Mouse (Mus musculus): Measurements from ENCODE around the gene Odr4. TPM values are rescaled to one million over a fixed set of nuclear protein-coding genes. Genes with fewer than 3 reads are reported as not detected.
A peak's percentile ranks its signal among the peaks of the same experiment; 100 is the strongest.

The Odr4 gene
- not detected in 2 replicates for polyA plus RNA-seq (2012; ENCODE audit: insufficient read depth, insufficient read length, low replicate concordance, missing spikeins)

DNA sequence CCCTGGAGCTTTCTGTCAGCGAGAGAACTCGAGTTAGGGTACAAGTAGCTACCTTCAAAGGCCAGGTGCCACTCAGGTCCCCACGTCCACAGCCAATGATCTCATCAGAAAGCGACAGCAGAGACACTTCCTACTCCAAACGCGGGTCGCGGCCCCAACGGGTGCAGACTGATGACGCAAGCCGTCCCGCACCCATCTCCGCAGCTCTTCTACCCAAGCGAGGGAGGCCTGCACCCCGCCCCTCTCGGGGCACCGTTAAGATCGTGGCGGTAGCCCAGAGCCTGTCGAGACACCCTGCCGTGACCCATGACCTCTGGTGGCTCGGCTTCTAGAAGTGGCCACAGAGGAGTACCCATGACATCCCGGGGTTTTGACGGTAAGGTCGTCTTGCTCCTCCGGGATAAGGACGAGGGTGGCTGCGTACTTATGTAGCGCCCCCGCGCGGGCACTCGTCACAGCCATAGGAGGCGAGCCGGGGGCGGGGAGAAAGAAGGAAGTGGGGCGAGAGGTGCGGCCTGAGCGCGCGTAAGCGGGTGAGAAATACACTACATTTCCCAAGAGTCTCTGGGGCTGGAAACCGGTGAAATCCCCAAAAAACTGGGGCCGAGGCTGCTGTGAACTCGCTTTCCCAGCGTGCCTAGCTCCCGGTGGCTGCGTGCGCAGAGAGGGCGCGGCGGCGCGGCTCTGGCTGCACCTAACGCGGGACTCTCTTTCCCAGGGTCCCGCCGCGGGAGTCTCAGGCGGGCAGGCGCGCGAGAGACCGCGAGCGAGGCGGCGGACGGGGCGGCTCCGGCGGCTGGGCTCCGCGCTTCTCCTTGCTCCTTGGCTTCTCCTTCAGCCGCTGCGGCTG, at the start of gene Odr4, which contains the start of gene Tpr:
Gene Odr4 (minus strand): TSS at position 443 of the 850 bp plus-strand sequence.
Gene Tpr (plus strand): TSS at position 201 of the 850 bp plus-strand sequence.
- Histone ChIP-seq H3K4me3 (ENCODE audit: insufficient read depth, low read depth, low read length) (peak within 1 kb of the TSS; percentile 97), H3K4me1 (ENCODE audit: control insufficient read depth, insufficient read depth, low read length) (no peaks in the 10 kb centered on the region), H3K27ac (ENCODE audit: insufficient read depth, low read depth, low read length) (peak within 1 kb of the TSS; percentile 99)
- WGBS: under 1% methylated on average over 76 of the region's 76 CpGs
- peak; percentile 75; the same call in 1 of the 2 replicates for TF ChIP-seq CTCF (IDR thresholded peaks at IDR 0.05; ENCODE audit: insufficient read depth, low read depth, low read length)
- peak; percentile 69 for TF ChIP-seq POLR2A (IDR thresholded peaks at IDR 0.05; ENCODE audit: insufficient read depth, low read depth, low read length)

- H3K4me1 ChIP-seq (ENCODE audit: control insufficient read depth, insufficient read depth, low read length): no peaks in the 10 kb centered on the region
- TF ChIP-seq POLR2A (IDR thresholded peaks at IDR 0.05; ENCODE audit: insufficient read depth, low read depth, low read length) (no peak), CTCF (IDR thresholded peaks at IDR 0.05; ENCODE audit: insufficient read depth, low read depth, low read length) (no peak)
- H3K27ac ChIP-seq (ENCODE audit: insufficient read depth, low read depth, low read length): no peak overlapping the region
- no peak overlapping the region for H3K4me3 ChIP-seq (ENCODE audit: insufficient read depth, low read depth, low read length)
- 79% methylated on average over 4 of the region's 4 CpGs for WGBS
Measured at GRCm38 (mm10) chr1:150441731-150442130, 48.9 kb upstream of the Odr4 start.

DNA sequence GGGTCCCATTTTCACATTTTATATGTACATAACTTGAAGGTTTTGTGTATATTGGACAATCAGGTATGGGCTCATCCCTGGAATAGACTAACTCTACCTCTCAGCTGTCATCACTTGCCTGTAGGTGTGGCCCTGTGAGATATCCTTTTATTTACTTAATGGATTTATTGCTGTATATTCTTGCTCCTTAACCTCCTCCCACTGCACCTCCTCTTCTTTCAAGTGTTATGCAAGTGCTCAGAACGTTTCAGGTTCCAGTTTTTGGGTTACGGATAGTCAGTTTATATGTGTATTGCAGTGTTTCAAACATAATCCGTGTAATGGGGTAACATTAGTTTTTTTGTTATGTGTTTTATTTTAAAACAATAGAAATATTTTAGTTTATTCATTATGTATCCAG, 45.8 kb upstream of the Odr4 start:
- WGBS: 96% methylated on average over 3 of the region's 3 CpGs
- H3K4me1 ChIP-seq (ENCODE audit: control insufficient read depth, insufficient read depth, low read length): no peaks in the 10 kb centered on the region
- no peak for TF ChIP-seq POLR2A (IDR thresholded peaks at IDR 0.05; ENCODE audit: insufficient read depth, low read depth, low read length)
- no peak for TF ChIP-seq CTCF (IDR thresholded peaks at IDR 0.05; ENCODE audit: insufficient read depth, low read depth, low read length)
- no peak overlapping the region for H3K4me3 ChIP-seq (ENCODE audit: insufficient read depth, low read depth, low read length)
- H3K27ac ChIP-seq (ENCODE audit: insufficient read depth, low read depth, low read length): no peak overlapping the region

- Histone ChIP-seq H3K4me3 (ENCODE audit: insufficient read depth, low read depth, low read length) (no peak overlapping the region), H3K4me1 (ENCODE audit: control insufficient read depth, insufficient read depth, low read length) (no peaks in the 10 kb centered on the region), H3K27ac (ENCODE audit: insufficient read depth, low read depth, low read length) (no peak overlapping the region)
- no peak for TF ChIP-seq POLR2A (IDR thresholded peaks at IDR 0.05; ENCODE audit: insufficient read depth, low read depth, low read length)
- no peak for TF ChIP-seq CTCF (IDR thresholded peaks at IDR 0.05; ENCODE audit: insufficient read depth, low read depth, low read length)
- 50% methylated on average over 3 of the region's 3 CpGs for WGBS
Measured at GRCm38 (mm10) chr1:150426216-150426615, 33.3 kb upstream of the Odr4 start.

DNA sequence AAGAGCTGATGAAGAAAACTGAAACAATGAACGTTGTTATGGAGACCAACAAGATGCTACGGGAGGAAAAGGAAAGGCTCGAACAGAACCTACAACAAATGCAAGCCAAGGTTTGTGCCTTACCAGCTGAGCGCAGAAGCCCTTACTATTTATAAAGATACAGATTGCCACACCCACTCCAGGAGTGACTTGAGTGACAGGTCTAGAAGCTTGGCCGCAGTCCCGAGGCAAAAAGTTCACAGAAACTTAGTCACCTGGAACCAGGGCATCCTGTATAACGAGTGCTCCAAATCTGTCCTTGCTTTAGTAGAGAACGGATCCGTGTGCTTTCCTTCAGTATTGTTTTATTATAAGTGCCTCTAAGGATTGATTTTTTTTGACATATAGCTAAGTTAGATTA, 32.8 kb upstream of the Odr4 start:
- TF ChIP-seq CTCF (IDR thresholded peaks at IDR 0.05; ENCODE audit: insufficient read depth, low read depth, low read length) (no peak), POLR2A (IDR thresholded peaks at IDR 0.05; ENCODE audit: insufficient read depth, low read depth, low read length) (no peak)
- 72% methylated on average over 9 of the region's 9 CpGs for WGBS
- Histone ChIP-seq H3K27ac (ENCODE audit: insufficient read depth, low read depth, low read length) (no peak overlapping the region), H3K4me1 (ENCODE audit: control insufficient read depth, insufficient read depth, low read length) (no peaks in the 10 kb centered on the region), H3K4me3 (ENCODE audit: insufficient read depth, low read depth, low read length) (no peak overlapping the region)

- TF ChIP-seq POLR2A (IDR thresholded peaks at IDR 0.05; ENCODE audit: insufficient read depth, low read depth, low read length) (no peak), CTCF (IDR thresholded peaks at IDR 0.05; ENCODE audit: insufficient read depth, low read depth, low read length) (no peak)
- Histone ChIP-seq H3K4me3 (ENCODE audit: insufficient read depth, low read depth, low read length) (no peak overlapping the region), H3K4me1 (ENCODE audit: control insufficient read depth, insufficient read depth, low read length) (no peaks in the 10 kb centered on the region), H3K27ac (ENCODE audit: insufficient read depth, low read depth, low read length) (no peak overlapping the region)
- WGBS: 90% methylated on average over 4 of the region's 4 CpGs
Measured at GRCm38 (mm10) chr1:150418426-150418825, 25.5 kb upstream of the Odr4 start.

DNA sequence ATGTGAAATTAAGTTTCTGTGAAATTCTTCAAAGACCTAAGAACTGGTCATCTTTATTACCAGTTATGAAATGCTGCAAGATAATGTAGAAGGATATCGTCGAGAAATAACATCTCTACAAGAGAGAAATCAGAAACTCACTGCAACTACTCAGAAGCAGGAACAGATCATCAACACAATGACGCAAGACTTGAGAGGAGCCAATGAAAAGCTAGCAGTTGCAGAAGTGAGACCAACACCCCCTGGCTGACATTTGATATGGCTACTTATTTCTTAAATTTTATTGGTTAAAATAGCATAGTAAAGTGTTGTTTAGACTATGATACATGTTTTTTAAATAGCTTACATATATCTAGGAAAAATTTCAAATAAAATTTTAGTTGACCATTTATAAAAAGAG, 23.1 kb upstream of the Odr4 start:
- Histone ChIP-seq H3K4me3 (ENCODE audit: insufficient read depth, low read depth, low read length) (no peak overlapping the region), H3K27ac (ENCODE audit: insufficient read depth, low read depth, low read length) (no peak overlapping the region), H3K4me1 (ENCODE audit: control insufficient read depth, insufficient read depth, low read length) (no peaks in the 10 kb centered on the region)
- TF ChIP-seq POLR2A (IDR thresholded peaks at IDR 0.05; ENCODE audit: insufficient read depth, low read depth, low read length): no peak
- no peak for TF ChIP-seq CTCF (IDR thresholded peaks at IDR 0.05; ENCODE audit: insufficient read depth, low read depth, low read length)
- 97% methylated on average over 3 of the region's 3 CpGs for WGBS

- H3K27ac ChIP-seq (ENCODE audit: insufficient read depth, low read depth, low read length): no peak overlapping the region
- 95% methylated on average over 6 of the region's 6 CpGs for WGBS
- H3K4me3 ChIP-seq (ENCODE audit: insufficient read depth, low read depth, low read length): no peak overlapping the region
- no peaks in the 10 kb centered on the region for H3K4me1 ChIP-seq (ENCODE audit: control insufficient read depth, insufficient read depth, low read length)
- TF ChIP-seq CTCF (IDR thresholded peaks at IDR 0.05; ENCODE audit: insufficient read depth, low read depth, low read length) (no peak), POLR2A (IDR thresholded peaks at IDR 0.05; ENCODE audit: insufficient read depth, low read depth, low read length) (no peak)
Measured at GRCm38 (mm10) chr1:150409996-150410395, 17.1 kb upstream of the Odr4 start.

- Histone ChIP-seq H3K4me3 (ENCODE audit: insufficient read depth, low read depth, low read length) (no peak overlapping the region), H3K4me1 (ENCODE audit: control insufficient read depth, insufficient read depth, low read length) (no peaks in the 10 kb centered on the region), H3K27ac (ENCODE audit: insufficient read depth, low read depth, low read length) (no peak overlapping the region)
- TF ChIP-seq POLR2A (IDR thresholded peaks at IDR 0.05; ENCODE audit: insufficient read depth, low read depth, low read length): no peak
- TF ChIP-seq CTCF (IDR thresholded peaks at IDR 0.05; ENCODE audit: insufficient read depth, low read depth, low read length): no peak
- 85% methylated on average over 9 of the region's 9 CpGs for WGBS
Measured at GRCm38 (mm10) chr1:150407285-150407684, 14.4 kb upstream of the Odr4 start.
